Mouse (Mus musculus): Measurements from ENCODE around the gene Ap2a2.

- no peak for TF ChIP-seq CTCF (IDR thresholded peaks at IDR 0.05; ENCODE audit: low read depth)
- no peak for TF ChIP-seq EP300 (optimal IDR thresholded peaks at IDR 0.05)
These were observed 13.5 kb downstream of the Ap2a2 start for GRCm38 (mm10) chr7:141575481-141575880.
